Mouse (Mus musculus): ENCODE measurements around the gene Olfr655. TPM values are rescaled to one million over a fixed set of nuclear protein-coding genes. Genes with fewer than 3 reads are reported as not detected.

Olfr655 gene
- total and polyA plus RNA-seq, 3 experiments, result 1.3 TPM; not detected in 2

GRCm38 (mm10) chr7:104624494-104624893 is 22.9 kb upstream of the Olfr655 start, which contains the start of gene Olfr657:
Gene Olfr657 (plus strand): TSS chr7:104624794.
- TF ChIP-seq ZMIZ1 (IDR thresholded peaks at IDR 0.05; ENCODE audit: low read depth, low read length) (no peak), USF1 (IDR thresholded peaks at IDR 0.05; ENCODE audit: low read depth, low read length) (no peak), POLR2A (IDR thresholded peaks at IDR 0.05; ENCODE audit: control insufficient read depth in 1 of 2, insufficient read depth in 1 of 2, low read depth in 1 of 2, low read length in 2 of 2, poor library complexity in 1 of 2) (no peak), HCFC1 (IDR thresholded peaks at IDR 0.05; ENCODE audit: low read depth, low read length) (no peak), USF2 (IDR thresholded peaks at IDR 0.05; ENCODE audit: borderline replicate concordance in 1 of 2, insufficient read depth in 1 of 2, low read depth in 1 of 2, low read length in 2 of 2) (no peak), MXI1 (IDR thresholded peaks at IDR 0.05; ENCODE audit: low read depth, low read length) (no peak), CTCF (IDR thresholded peaks at IDR 0.05 in 2 of 3, conservative IDR thresholded peaks at IDR 0.05 in 1 of 3; ENCODE audit: control insufficient read depth in 1 of 3, insufficient read depth in 1 of 3, low read depth in 2 of 3, low read length in 3 of 3, poor library complexity in 1 of 3, severe bottlenecking in 1 of 3) (no peak), SMC3 (IDR thresholded peaks at IDR 0.05; ENCODE audit: low read depth, low read length) (no peak), RCOR1 (IDR thresholded peaks at IDR 0.05; ENCODE audit: low read depth, low read length) (no peak), ZKSCAN1 (IDR thresholded peaks at IDR 0.05; ENCODE audit: low read depth, low read length) (no peak), NRF1 (IDR thresholded peaks at IDR 0.05; ENCODE audit: insufficient read depth, low read depth, low read length, poor library complexity, severe bottlenecking) (no peak), ELF1 (IDR thresholded peaks at IDR 0.05; ENCODE audit: low read depth, low read length) (no peak), POLR2AphosphoS2 (IDR thresholded peaks at IDR 0.05; ENCODE audit: low read length) (no peak), ETS1 (IDR thresholded peaks at IDR 0.05; ENCODE audit: low read depth, low read length) (no peak), MYB (IDR thresholded peaks at IDR 0.05; ENCODE audit: low read depth, low read length) (no peak), CHD2 (IDR thresholded peaks at IDR 0.05; ENCODE audit: low read length) (no peak), JUND (IDR thresholded peaks at IDR 0.05; ENCODE audit: low read depth, low read length) (no peak), POLR2AphosphoS5 (IDR thresholded peaks at IDR 0.05; ENCODE audit: borderline replicate concordance, low read depth, low read length) (no peak), MEF2A (IDR thresholded peaks at IDR 0.05; ENCODE audit: extremely low read depth, insufficient replicate concordance, low read depth, low read length, poor library complexity, severe bottlenecking) (no peak)
- no peaks in the 10 kb centered on the region for H3K4me1 ChIP-seq (ENCODE audit: control insufficient read depth in 1 of 2, insufficient read depth in 2 of 2, low read length in 2 of 2)
- DNase-seq (ENCODE audit: low read depth, low spot score), result no peak
- no peak within 1 kb of the TSS for H3K27ac ChIP-seq (ENCODE audit: control insufficient read depth, low read depth, low read length)
- H3K9me3 ChIP-seq (replicated peaks; ENCODE audit: insufficient read depth, low read length), result no peaks in the 10 kb centered on the region
- no peak within 1 kb of the TSS for H3K4me3 ChIP-seq (ENCODE audit: control insufficient read depth in 1 of 2, insufficient read depth in 1 of 2, low read depth in 2 of 2, low read length in 2 of 2)
- H3K36me3 ChIP-seq (ENCODE audit: control insufficient read depth in 1 of 2, insufficient read depth in 2 of 2, low read length in 2 of 2), result no peaks in the 10 kb centered on the region
- no peaks in the 10 kb centered on the region for H3K27me3 ChIP-seq (ENCODE audit: control insufficient read depth in 1 of 2, insufficient read depth in 2 of 2, low read length in 2 of 2)
- H3K79me2 ChIP-seq (ENCODE audit: control insufficient read depth, insufficient read depth, low read length, poor library complexity), result no peaks in the 10 kb centered on the region
- no peak within 1 kb of the TSS for H3K9ac ChIP-seq (ENCODE audit: control insufficient read depth, low read depth, low read length, poor library complexity, severe bottlenecking)

- no peaks in the 10 kb centered on the region for H3K36me3 ChIP-seq (ENCODE audit: control insufficient read depth in 1 of 2, insufficient read depth in 2 of 2, low read length in 2 of 2)
- TF ChIP-seq KAT2A (conservative IDR thresholded peaks at IDR 0.05; ENCODE audit: low read depth, low read length), result no peak
- no peak for TF ChIP-seq TBP (IDR thresholded peaks at IDR 0.05; ENCODE audit: low read depth, low read length)
- TF ChIP-seq MXI1 (IDR thresholded peaks at IDR 0.05; ENCODE audit: low read depth, low read length), result no peak
- TF ChIP-seq MAZ (IDR thresholded peaks at IDR 0.05; ENCODE audit: low read depth, low read length), result no peak
- TF ChIP-seq MAFK (IDR thresholded peaks at IDR 0.05; ENCODE audit: borderline replicate concordance, low read depth, low read length), result no peak
- TF ChIP-seq UBTF (IDR thresholded peaks at IDR 0.05; ENCODE audit: borderline replicate concordance, insufficient read depth, low read depth, low read length), result no peak
- TF ChIP-seq USF1 (IDR thresholded peaks at IDR 0.05; ENCODE audit: low read depth, low read length), result no peak
- TF ChIP-seq MAX (IDR thresholded peaks at IDR 0.05; ENCODE audit: low read length), result no peak
- no peak within 1 kb of the TSS for H3K27ac ChIP-seq (ENCODE audit: control insufficient read depth, low read depth, low read length)
- no peaks in the 10 kb centered on the region for H3K79me2 ChIP-seq (ENCODE audit: control insufficient read depth, insufficient read depth, low read length, poor library complexity)
- H3K9me3 ChIP-seq (replicated peaks; ENCODE audit: insufficient read depth, low read length), result no peaks in the 10 kb centered on the region
- H3K27me3 ChIP-seq (ENCODE audit: control insufficient read depth in 1 of 2, insufficient read depth in 2 of 2, low read length in 2 of 2), result no peaks in the 10 kb centered on the region
- no peak within 1 kb of the TSS for H3K9ac ChIP-seq (ENCODE audit: control insufficient read depth, low read depth, low read length, poor library complexity, severe bottlenecking)
- DNase-seq (ENCODE audit: low read depth, low spot score), result no peak
- no peak within 1 kb of the TSS for H3K4me3 ChIP-seq (ENCODE audit: control insufficient read depth in 1 of 2, insufficient read depth in 1 of 2, low read depth in 2 of 2, low read length in 2 of 2)
- H3K4me1 ChIP-seq (ENCODE audit: control insufficient read depth in 1 of 2, insufficient read depth in 2 of 2, low read length in 2 of 2), result no peaks in the 10 kb centered on the region
These were observed 12.1 kb upstream of the Olfr655 start, which contains the start of gene Olfr656 for GRCm38 (mm10) chr7:104613655-104614054. Gene Olfr656 (plus strand): TSS chr7:104613955.

Measured in MEL (cell line).